Mouse (Mus musculus) E14TG2a.4 (cell line): Measurements from ENCODE around the gene Abhd14b.

Experiments used
- H3K27me3 ChIP-seq: 2 replicates; pipeline ENCODE4 v1.6.1; 2014; ENCODE audit warnings: low read length, control low read depth; ENCODE audit not compliant: insufficient read depth
- H3K36me3 ChIP-seq: 2 replicates; pipeline ENCODE4 v1.6.1; 2014; ENCODE audit warnings: low read length, control low read depth; ENCODE audit not compliant: insufficient read depth
- H3K4me1 ChIP-seq: replicated peaks from 2 replicates; pipeline ENCODE4 v1.6.1; 2014; ENCODE audit warnings: low read depth, low read length, control low read depth
- H3K4me3 ChIP-seq: replicated peaks from 2 replicates; pipeline ENCODE4 v1.5.1; 2014; ENCODE audit warnings: mild to moderate bottlenecking, low read length
- H3K9me3 ChIP-seq: 2 replicates; pipeline ENCODE4 v1.6.1; 2014; ENCODE audit warnings: low read length, control low read depth
- CTCF ChIP-seq: conservative IDR thresholded peaks from 2 replicates; pipeline ENCODE4 v1.5.1; 2014; ENCODE audit warnings: low read length
- NANOG ChIP-seq: IDR thresholded peaks from 2 replicates; pipeline ENCODE4 v1.6.1; 2014; ENCODE audit warnings: borderline replicate concordance, low read length, mixed read lengths
- POU5F1 ChIP-seq: IDR thresholded peaks from 2 replicates; pipeline ENCODE4 v1.6.1; 2014; ENCODE audit warnings: low read length, borderline replicate concordance

Abhd14b gene

DNA sequence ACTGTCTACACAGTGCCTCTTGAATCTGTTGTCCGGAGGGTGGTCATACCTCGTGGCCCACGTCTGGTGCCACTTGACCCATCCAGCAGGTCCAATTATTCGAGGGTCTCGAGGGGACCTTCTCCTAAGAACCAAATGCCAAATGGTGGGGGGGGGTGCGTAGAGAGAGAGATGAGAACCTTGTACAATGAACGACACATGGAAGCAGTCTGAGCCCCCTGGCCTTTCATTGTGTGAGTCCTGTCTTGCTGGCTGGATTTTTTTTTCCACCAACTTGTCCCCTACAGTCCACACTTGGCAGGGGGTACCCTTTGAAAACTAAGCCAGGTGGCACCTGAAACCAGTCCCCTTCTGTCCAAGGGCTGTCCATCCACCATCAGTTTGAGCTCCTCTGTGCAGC lies 20.5 kb downstream of the Abhd14b start:
- no peaks in the 10 kb centered on the region for H3K9me3 ChIP-seq
- H3K4me1 ChIP-seq: peaks cover 59% of the 10 kb centered on the region
- H3K27me3 ChIP-seq: peaks cover 19% of the 10 kb centered on the region
- H3K36me3 ChIP-seq: peaks cover 15% of the 10 kb centered on the region
- TF ChIP-seq CTCF (no peak), NANOG (no peak), POU5F1 (no peak)
- H3K4me3 ChIP-seq: no peak overlapping the region

DNA sequence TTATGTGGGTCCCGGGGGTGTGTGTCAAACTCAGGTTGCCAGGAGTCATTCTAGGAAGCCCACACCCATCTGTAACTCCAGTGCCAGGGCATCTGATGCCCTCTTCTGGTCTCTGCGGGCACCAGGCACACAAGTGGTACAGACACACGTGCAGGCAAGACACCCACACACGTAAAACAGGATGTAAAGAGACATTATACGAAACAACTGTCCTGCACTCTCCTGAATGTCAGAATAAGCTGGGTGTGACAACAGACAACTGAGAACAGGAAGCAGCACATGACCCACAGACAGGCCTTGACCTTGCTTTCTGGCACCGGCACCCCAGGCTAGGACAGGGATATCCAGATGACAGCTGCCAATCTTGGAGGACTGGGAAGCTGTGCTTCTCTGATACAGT lies 22.1 kb downstream of the Abhd14b start:
- H3K4me3 ChIP-seq: no peak overlapping the region
- TF ChIP-seq POU5F1: no peak
- TF ChIP-seq CTCF: no peak
- no peak for TF ChIP-seq NANOG
- peaks cover 60% of the 10 kb centered on the region for H3K4me1 ChIP-seq
- H3K36me3 ChIP-seq: peaks cover 1% of the 10 kb centered on the region; the same call in 1 of the 2 replicates
- no peaks in the 10 kb centered on the region for H3K9me3 ChIP-seq
- peaks cover 16% of the 10 kb centered on the region for H3K27me3 ChIP-seq

DNA sequence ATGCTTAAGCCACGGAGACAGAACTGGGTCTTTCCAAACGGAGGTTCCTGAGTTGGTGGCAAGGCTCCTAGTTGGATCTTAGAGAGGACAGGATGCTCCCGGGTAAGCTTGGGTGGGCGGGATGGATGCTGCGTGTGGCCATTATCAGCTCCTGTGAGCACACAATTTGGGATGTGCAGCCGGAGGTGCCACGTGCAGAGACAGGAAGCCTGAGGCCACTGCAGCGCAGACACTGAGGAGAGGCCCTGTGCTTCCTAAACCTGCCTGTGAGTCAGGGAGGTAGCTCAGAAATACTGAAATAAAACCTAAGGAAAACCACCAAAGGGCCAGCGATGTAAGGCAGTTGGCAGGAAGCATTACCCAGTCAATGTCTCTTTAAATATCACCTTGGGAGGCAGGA lies 22.5 kb downstream of the Abhd14b start:
- Histone ChIP-seq H3K9me3 (no peaks in the 10 kb centered on the region), H3K36me3 (no peaks in the 10 kb centered on the region), H3K27me3 (peaks cover 16% of the 10 kb centered on the region), H3K4me1 (peaks cover 61% of the 10 kb centered on the region), H3K4me3 (no peak overlapping the region)
- TF ChIP-seq NANOG (no peak), CTCF (no peak), POU5F1 (no peak)

DNA sequence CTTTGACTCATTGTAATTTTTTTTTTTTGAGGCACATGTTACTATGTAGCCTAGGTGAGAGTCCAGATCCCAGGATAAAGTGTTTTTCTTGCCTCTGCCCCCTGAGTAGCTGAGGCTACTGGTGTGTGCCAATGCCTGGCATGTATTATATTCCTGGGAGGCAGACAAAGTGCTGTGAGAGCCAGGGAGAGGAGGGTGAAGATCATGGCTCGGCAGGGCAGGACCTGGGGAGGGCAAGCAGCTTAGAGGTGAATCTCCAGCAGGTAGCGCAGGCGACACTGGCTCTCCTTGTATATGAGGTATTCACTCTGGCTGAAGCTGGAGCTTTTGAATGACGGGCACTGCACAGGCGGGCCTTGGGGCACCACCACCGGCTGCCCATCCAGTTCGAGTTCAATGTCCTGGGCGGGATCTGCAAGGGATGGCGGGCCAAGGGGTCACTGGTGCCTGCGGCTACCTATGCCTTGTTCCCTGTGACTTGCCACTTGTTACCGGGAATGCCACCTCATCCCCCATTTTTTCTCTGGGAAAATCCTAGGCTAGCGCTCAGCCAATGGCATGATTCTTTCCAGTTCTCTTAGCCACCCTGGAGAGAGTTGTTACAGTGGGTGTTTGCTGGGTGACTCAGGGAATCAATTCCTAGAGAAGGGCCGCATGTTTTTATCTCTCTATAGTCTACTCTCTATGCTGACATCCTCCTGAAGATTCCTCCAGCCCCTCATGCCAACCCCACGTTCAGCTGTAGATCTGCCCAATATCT lies 23.9 kb downstream of the Abhd14b start:
- Histone ChIP-seq H3K4me1 (peaks cover 67% of the 10 kb centered on the region), H3K27me3 (peaks cover 9% of the 10 kb centered on the region), H3K9me3 (no peaks in the 10 kb centered on the region), H3K4me3 (peak overlapping the region; percentile 69), H3K36me3 (no peaks in the 10 kb centered on the region)
- TF ChIP-seq CTCF (no peak), NANOG (no peak), POU5F1 (no peak)

DNA sequence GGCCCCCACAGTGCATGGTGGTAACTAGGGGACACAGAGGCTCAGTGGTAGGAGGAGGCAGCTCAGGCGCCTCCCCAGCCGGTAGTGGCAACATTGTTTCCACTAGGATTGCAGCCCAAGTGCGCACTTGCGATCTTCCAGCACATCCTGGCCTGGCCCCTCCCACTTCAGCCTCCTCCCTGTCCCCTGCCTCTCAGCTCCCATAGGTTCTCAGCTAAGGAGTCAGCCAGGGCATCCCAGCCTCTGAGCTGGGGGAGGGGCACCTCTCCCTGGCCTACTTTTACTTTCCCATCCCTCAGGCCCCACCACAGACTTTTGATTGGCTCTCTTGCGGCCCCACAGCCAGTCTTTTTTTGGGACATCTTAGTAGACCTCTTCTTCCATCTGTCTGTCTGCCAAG lies 24.6 kb downstream of the Abhd14b start:
- H3K4me1 ChIP-seq: peaks cover 71% of the 10 kb centered on the region
- peak overlapping the region; percentile 69 for H3K4me3 ChIP-seq
- no peak for TF ChIP-seq NANOG
- TF ChIP-seq POU5F1: no peak
- no peak for TF ChIP-seq CTCF
- peaks cover 3% of the 10 kb centered on the region for H3K27me3 ChIP-seq
- no peaks in the 10 kb centered on the region for H3K9me3 ChIP-seq
- H3K36me3 ChIP-seq: no peaks in the 10 kb centered on the region

DNA sequence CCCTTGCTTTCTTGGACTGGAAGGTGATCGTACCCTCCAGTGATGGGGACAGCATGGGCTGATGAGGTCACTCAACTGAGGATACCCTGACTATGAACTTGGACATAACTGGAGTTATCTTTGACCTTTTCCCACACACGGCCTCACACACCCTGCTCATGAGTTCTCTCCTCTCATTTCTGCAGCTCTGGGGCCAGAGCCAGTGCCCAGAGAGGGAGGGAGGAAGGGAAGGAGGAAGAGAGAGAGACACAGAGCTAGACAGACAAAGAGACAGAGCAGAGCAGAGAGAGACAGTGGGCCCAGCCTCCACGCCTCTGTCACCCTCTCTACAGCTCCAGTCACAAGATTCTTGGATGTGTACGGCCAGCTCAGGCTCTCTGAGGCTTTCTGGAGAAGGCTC lies 25.1 kb downstream of the Abhd14b start:
- no peaks in the 10 kb centered on the region for H3K9me3 ChIP-seq
- H3K27me3 ChIP-seq: no peaks in the 10 kb centered on the region
- no peaks in the 10 kb centered on the region for H3K36me3 ChIP-seq
- H3K4me1 ChIP-seq: peaks cover 71% of the 10 kb centered on the region
- no peak for TF ChIP-seq POU5F1
- no peak for TF ChIP-seq NANOG
- no peak for TF ChIP-seq CTCF
- H3K4me3 ChIP-seq: no peak overlapping the region

DNA sequence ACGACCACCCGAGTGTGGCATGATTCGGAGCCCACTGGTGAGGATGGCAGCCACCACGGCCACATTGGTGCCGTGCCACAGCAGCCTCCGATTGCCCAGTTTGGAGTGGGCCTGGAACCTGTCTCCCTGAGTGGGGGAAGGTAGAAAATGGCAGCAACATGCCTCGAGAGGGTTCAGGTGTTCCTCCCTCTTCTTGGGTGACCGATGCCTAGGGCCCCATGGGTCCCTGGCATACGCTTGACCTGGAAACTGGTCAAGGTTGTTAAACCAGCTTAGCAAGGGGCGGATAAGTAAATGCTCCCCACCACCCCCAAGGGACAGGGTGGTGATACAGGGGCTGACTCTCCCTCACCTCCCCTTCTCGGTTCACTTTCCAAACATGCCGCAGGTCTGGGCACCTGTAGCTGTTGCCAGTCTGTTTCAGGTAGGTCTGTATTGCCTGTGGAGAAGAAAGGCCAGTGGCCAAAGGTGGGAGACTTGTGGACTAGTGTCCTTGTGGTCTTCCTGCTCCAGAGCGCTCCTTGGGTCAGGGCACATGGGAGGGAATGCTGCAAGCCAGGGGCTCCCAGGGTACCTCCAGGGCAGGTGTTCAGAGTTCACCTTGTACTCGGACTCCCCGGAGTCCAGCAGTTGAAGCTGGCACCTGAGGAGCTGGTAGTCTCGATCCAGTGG lies 26.0 kb downstream of the Abhd14b start:
- no peaks in the 10 kb centered on the region for H3K9me3 ChIP-seq
- no peaks in the 10 kb centered on the region for H3K36me3 ChIP-seq
- no peak overlapping the region for H3K4me3 ChIP-seq
- peaks cover 77% of the 10 kb centered on the region for H3K4me1 ChIP-seq
- no peaks in the 10 kb centered on the region for H3K27me3 ChIP-seq
- TF ChIP-seq CTCF (no peak), NANOG (no peak), POU5F1 (no peak)

DNA sequence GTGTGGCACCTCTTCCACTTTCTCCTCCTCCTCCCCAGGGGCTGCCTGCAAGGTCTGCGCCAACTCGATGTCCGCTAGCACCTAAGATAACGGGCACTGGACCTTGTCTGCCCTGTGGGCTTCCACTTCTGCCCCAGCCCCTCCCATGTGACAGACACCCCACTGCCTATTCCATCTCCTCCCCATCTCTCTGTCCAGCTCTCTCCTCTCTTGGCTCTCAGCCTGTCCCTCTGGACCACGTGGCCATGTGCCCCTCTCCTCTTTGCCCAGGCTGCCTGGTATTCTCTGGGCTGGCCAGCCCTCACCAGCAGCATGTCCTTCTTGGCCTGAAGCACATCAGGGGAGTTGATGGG lies 26.5 kb downstream of the Abhd14b start:
- no peaks in the 10 kb centered on the region for H3K9me3 ChIP-seq
- TF ChIP-seq CTCF (no peak), POU5F1 (no peak), NANOG (no peak)
- H3K27me3 ChIP-seq: no peaks in the 10 kb centered on the region
- 0 out of 2 replicates have a peak, but pooled peaks cover 2% of the 10 kb centered on the region for H3K36me3 ChIP-seq
- H3K4me1 ChIP-seq: peaks cover 81% of the 10 kb centered on the region
- H3K4me3 ChIP-seq: no peak overlapping the region

DNA sequence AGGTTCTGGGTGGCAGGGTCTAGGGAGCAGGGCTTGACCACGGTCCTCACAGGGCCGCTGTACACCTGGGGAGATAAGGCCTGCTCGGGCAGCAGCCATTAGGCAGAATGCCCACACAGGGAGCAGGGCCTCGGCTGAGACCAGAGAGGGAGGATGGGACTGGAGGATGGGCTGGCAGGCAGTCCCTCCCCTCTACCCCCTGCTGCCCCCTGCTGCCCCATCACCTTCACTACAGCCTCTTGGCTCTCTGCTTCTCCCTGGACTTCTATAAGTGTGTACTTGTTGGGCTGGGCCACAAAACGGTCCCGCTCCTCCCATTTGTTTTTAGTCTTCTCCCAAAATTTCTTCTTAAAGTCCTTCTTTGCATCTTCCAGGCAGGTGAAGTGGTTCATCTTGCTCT lies 27.2 kb downstream of the Abhd14b start:
- H3K36me3 ChIP-seq: peaks cover 9% of the 10 kb centered on the region
- no peak for TF ChIP-seq NANOG
- peak; percentile 61 for TF ChIP-seq CTCF
- no peak for TF ChIP-seq POU5F1
- H3K4me1 ChIP-seq: peaks cover 82% of the 10 kb centered on the region
- H3K4me3 ChIP-seq: 0 out of 2 replicates have a peak overlapping the region, but pooled peaks have one; percentile 13
- no peaks in the 10 kb centered on the region for H3K9me3 ChIP-seq
- H3K27me3 ChIP-seq: no peaks in the 10 kb centered on the region
